ENCODE assay signal across 8 mouse cellular contexts in genomic region chr13:59228059-59228830, GRCm38 (mm10).
A peak's percentile ranks its signal among the peaks of the same experiment; 100 is the strongest.
DNase-seq lines count a peak whose midpoint lies in the region; ATAC-seq lines count a peak whose summit lies in the region.

No protein-coding gene starts in this region.

- H3K4me1 ChIP-seq in kidney, embryonic 14.5 days (ENCODE audit: control insufficient read depth, insufficient read depth, low read length), result no peaks in the 10 kb centered on the region

- H3K4me2 ChIP-seq in kidney, embryonic 14.5 days (replicated peaks; ENCODE audit: low read depth, low read length), result no peak overlapping the region

- 49% methylated on average over 12 of the region's 12 CpGs for WGBS in kidney, embryonic 14.5 days

- no peaks in the 10 kb centered on the region for H3K27me3 ChIP-seq in kidney, embryonic 14.5 days (ENCODE audit: control insufficient read depth, insufficient read depth, low read length)

- H3K9ac ChIP-seq in kidney, embryonic 14.5 days (ENCODE audit: low read depth, low read length), result no peak overlapping the region

- DNase-seq in kidney, adult 18-20 months, result peak; percentile 5
- peak; percentile 67 to 74 for DNase-seq in heart, adult 18-20 months
- DNase-seq in kidney, postnatal 14 days, result peak; percentile 15
- no peak for DNase-seq in embryo, embryonic 9.5 days (ENCODE audit: extremely low spot score)
- DNase-seq in cerebellum, adult 11-12 months, result no peak

- H3K9me3 ChIP-seq in kidney, embryonic 14.5 days (ENCODE audit: control insufficient read depth, low read length), result no peaks in the 10 kb centered on the region

- no peak overlapping the region for H3K4me3 ChIP-seq in kidney, embryonic 14.5 days (ENCODE audit: low read length)

- no peak; the same call in 1 of the 2 replicates for ATAC-seq in kidney, embryonic 14.5 days (ENCODE audit: low FRiP score, low TSS enrichment)
- peak; percentile 91 for ATAC-seq in megakaryocyte-erythroid progenitor cell, adult 5-6 weeks (replicated peaks; ENCODE audit: low FRiP score, low TSS enrichment, poor library complexity, severe bottlenecking)
- no peak for ATAC-seq in erythroid progenitor cell, adult 5-6 weeks (replicated peaks; ENCODE audit: low FRiP score, poor library complexity, severe bottlenecking)

- H3K36me3 ChIP-seq in kidney, embryonic 14.5 days (ENCODE audit: control insufficient read depth, insufficient read depth, low read length), result no peaks in the 10 kb centered on the region

- H3K27ac ChIP-seq in kidney, embryonic 14.5 days (ENCODE audit: low read depth, low read length), result no peak overlapping the region

Comparison
In these comparisons a context has a peak if more than half of its experiments do, and no peak if none do; other contexts are left out.
1. DNase-seq: peak in kidney, adult 18-20 months (single experiment), heart, adult 18-20 months (2 of 2) and kidney, postnatal 14 days (single experiment); none in embryo, embryonic 9.5 days (single experiment) and cerebellum, adult 11-12 months (single experiment).